Mouse (Mus musculus): Measurements from ENCODE around the gene Lancl3. TPM values are rescaled to one million over a fixed set of nuclear protein-coding genes. Genes with fewer than 3 reads are reported as not detected.
"Not testable (repeated sequence)": the region's sequence is repeated elsewhere in the genome, so short reads cannot be mapped to it uniquely, and the experiment has no call there.

Gene Lancl3
- polyA plus RNA-seq, 1 experiment from 2014 or later: 2.5 TPM

DNA sequence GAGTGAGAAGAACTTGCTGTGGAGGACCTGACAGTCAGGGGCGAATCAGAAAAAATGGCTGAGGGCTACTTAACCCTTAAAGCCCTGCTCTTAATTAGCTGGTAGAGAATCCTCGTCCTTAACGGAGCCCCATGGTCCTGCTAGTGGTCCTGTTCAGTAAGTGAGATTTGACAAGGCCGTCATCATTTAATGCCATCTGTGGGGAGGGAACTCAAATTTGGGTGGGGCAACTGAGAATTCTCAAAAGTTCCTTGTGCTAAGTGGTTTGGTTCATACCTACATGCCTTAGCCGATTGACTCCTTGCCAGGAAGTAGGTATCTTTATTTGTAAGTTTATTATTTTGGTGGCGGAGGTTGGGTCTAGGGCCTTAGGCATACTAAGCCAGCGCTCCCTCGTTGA lies 74.6 kb downstream of the Lancl3 start:
- H3K36me3 ChIP-seq (ENCODE audit: control insufficient read depth, insufficient read depth, low read length): no peaks in the 10 kb centered on the region
- H3K27me3 ChIP-seq (ENCODE audit: control insufficient read depth, insufficient read depth, low read length): no peaks in the 10 kb centered on the region
- 85% methylated on average over 8 of the region's 8 CpGs for WGBS
- no peak overlapping the region for H3K9ac ChIP-seq (replicated peaks; ENCODE audit: low read depth, low read length)
- no peak for ATAC-seq (ENCODE audit: low read depth)
- H3K27ac ChIP-seq (ENCODE audit: low read depth, low read length): no peak overlapping the region
- H3K4me3 ChIP-seq (ENCODE audit: low read depth, low read length): no peak overlapping the region
- no peaks in the 10 kb centered on the region for H3K9me3 ChIP-seq (ENCODE audit: control insufficient read depth, low read length)
- H3K4me2 ChIP-seq (ENCODE audit: low read depth, low read length): no peak overlapping the region
- H3K4me1 ChIP-seq (ENCODE audit: control insufficient read depth, insufficient read depth, low read length): no peaks in the 10 kb centered on the region

DNA sequence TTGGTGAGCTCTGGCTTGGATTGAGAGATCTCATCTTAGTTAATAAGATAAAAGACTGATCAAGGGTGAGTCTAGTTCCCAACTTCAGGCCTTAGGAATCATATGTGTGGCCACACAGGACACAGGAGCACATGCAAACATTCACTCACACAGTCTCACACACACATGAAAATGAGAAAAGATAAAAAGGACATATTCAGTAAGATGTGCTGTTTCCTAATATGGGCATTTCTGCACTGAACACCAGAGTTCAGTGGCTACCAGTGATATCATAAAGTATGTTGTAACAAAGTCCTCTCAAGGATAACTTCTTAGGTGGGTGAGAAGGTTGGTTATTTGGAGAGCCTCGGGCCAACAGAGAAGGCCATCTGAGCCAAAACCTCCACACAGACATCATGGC lies 83.8 kb downstream of the Lancl3 start, which contains the start of gene H2al1m:
TSS of gene H2al1m (plus strand) at position 301 of the 400 bp plus-strand sequence.
- ATAC-seq (ENCODE audit: low read depth); H3K36me3 ChIP-seq (ENCODE audit: control insufficient read depth, insufficient read depth, low read length); H3K9ac ChIP-seq (replicated peaks; ENCODE audit: low read depth, low read length); H3K27me3 ChIP-seq (ENCODE audit: control insufficient read depth, insufficient read depth, low read length); H3K9me3 ChIP-seq (ENCODE audit: control insufficient read depth, low read length); H3K27ac ChIP-seq (ENCODE audit: low read depth, low read length); H3K4me2 ChIP-seq (ENCODE audit: low read depth, low read length); H3K4me1 ChIP-seq (ENCODE audit: control insufficient read depth, insufficient read depth, low read length); H3K4me3 ChIP-seq (ENCODE audit: low read depth, low read length): not testable (repeated sequence)
- no CpG with 5 or more reads among the region's 1 CpGs for WGBS

DNA sequence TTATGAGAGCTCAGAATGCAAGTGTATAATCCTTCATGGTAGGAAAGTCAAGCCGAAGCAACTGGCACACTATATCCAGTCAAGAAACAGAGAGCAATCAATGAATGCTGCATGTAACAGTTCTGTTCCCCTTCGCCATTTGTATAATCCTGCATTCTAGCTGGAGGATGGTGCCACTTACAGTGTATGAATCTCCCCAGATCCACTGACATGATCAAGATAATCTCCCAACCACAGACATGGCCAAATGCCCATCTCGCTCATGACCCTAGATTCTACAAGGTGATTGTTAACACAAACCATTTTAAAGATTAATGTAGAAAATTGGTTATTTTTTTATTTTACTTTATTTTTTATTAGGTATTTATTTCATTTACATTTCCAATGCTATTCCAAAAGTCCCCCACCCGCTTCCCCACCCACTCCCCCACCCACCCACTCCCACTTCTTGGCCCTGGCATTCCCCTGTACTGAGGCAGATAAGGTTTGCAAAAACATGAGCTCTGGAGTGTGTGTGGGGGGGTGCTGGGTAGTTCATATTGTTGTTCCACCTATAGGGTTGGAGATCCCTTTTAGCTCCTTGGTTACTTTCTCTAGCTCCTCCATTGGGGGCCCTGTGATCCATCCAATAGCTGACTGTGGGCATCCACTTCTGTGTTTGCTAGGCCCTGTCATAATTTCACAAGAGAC lies 93.6 kb downstream of the Lancl3 start:
- H3K27ac ChIP-seq (ENCODE audit: low read depth, low read length); ATAC-seq (ENCODE audit: low read depth); H3K36me3 ChIP-seq (ENCODE audit: control insufficient read depth, insufficient read depth, low read length); H3K4me2 ChIP-seq (ENCODE audit: low read depth, low read length); H3K4me1 ChIP-seq (ENCODE audit: control insufficient read depth, insufficient read depth, low read length); H3K9ac ChIP-seq (replicated peaks; ENCODE audit: low read depth, low read length); H3K9me3 ChIP-seq (ENCODE audit: control insufficient read depth, low read length); H3K4me3 ChIP-seq (ENCODE audit: low read depth, low read length); H3K27me3 ChIP-seq (ENCODE audit: control insufficient read depth, insufficient read depth, low read length): not testable (repeated sequence)
- WGBS: 93% methylated on average over 3 of the region's 4 CpGs

DNA sequence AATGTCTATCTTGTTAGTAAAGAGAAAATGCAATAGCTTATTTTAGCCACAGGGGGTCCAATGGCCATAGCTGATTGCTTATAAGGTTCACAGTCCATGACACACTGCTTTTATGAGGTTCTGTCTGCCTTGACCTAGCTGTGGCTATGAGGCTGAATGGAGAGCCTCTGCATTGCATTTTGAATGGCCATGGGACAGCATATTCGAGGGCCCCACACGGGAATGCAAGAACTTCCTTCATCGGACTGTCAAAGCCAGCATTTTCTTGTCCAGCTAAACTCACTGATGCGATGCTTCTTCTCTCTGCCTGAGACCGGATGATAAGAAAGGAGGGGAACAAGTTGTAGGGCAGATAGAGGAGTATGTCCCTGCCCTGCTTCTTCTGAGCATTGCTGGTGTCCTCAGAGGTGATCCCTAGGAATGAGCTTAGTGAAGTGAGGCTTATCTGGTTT lies 98.7 kb downstream of the Lancl3 start:
- Histone ChIP-seq H3K27me3 (ENCODE audit: control insufficient read depth, insufficient read depth, low read length) (no peaks in the 10 kb centered on the region), H3K4me2 (ENCODE audit: low read depth, low read length) (no peak overlapping the region), H3K27ac (ENCODE audit: low read depth, low read length) (no peak overlapping the region), H3K9me3 (ENCODE audit: control insufficient read depth, low read length) (no peaks in the 10 kb centered on the region), H3K4me1 (ENCODE audit: control insufficient read depth, insufficient read depth, low read length) (no peaks in the 10 kb centered on the region), H3K36me3 (ENCODE audit: control insufficient read depth, insufficient read depth, low read length) (no peaks in the 10 kb centered on the region), H3K9ac (replicated peaks; ENCODE audit: low read depth, low read length) (no peak overlapping the region), H3K4me3 (ENCODE audit: low read depth, low read length) (no peak overlapping the region)
- WGBS: 88% methylated on average over 5 of the region's 5 CpGs
- no peak for ATAC-seq (ENCODE audit: low read depth)

DNA sequence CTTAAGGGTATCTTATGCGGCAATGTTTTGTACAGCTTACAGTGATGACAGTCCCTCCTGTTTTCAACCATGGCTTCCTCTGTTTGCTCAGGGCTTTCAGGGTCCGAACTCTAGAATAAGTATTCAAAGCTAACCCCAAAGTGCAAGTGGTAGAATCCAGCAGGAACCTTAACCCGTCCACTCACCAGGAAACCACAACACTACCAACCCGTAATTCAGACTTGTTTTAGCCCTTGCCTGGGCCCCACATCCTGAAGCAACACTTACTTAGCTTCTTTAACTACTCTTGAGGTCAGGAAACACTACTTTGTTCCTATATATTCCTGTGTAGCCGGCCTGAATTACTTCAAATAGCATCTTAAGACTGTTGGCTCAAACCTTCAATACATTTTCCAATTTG lies 103.1 kb downstream of the Lancl3 start:
- no peak for ATAC-seq (ENCODE audit: low read depth)
- no peaks in the 10 kb centered on the region for H3K36me3 ChIP-seq (ENCODE audit: control insufficient read depth, insufficient read depth, low read length)
- no peak overlapping the region for H3K4me2 ChIP-seq (ENCODE audit: low read depth, low read length)
- no peaks in the 10 kb centered on the region for H3K9me3 ChIP-seq (ENCODE audit: control insufficient read depth, low read length)
- no peaks in the 10 kb centered on the region for H3K4me1 ChIP-seq (ENCODE audit: control insufficient read depth, insufficient read depth, low read length)
- H3K4me3 ChIP-seq (ENCODE audit: low read depth, low read length): no peak overlapping the region
- WGBS: 86% methylated on average over 5 of the region's 5 CpGs
- H3K9ac ChIP-seq (replicated peaks; ENCODE audit: low read depth, low read length): no peak overlapping the region
- no peak overlapping the region for H3K27ac ChIP-seq (ENCODE audit: low read depth, low read length)
- H3K27me3 ChIP-seq (ENCODE audit: control insufficient read depth, insufficient read depth, low read length): no peaks in the 10 kb centered on the region

DNA sequence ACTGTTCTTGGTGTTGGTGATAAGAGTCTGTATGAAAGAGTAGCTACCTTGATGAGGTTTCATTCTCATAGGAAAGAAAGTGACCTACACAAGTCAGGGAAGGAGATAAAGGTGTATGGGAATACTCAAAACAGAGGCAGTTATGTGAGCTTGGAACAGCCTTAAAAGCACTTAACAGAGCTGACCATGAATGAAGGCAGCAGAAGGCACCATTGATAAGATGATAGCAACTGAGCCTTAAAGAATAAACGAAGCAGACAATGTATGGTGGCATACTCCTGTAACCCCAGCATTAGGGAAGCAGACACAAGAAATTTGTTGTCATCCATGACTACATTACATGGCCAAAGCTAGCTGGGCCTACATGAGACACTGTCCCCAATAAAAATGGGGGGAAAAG lies 103.8 kb downstream of the Lancl3 start:
- ATAC-seq (ENCODE audit: low read depth): no peak
- no peak overlapping the region for H3K4me3 ChIP-seq (ENCODE audit: low read depth, low read length)
- no peak overlapping the region for H3K4me2 ChIP-seq (ENCODE audit: low read depth, low read length)
- no peak overlapping the region for H3K27ac ChIP-seq (ENCODE audit: low read depth, low read length)
- H3K36me3 ChIP-seq (ENCODE audit: control insufficient read depth, insufficient read depth, low read length): no peaks in the 10 kb centered on the region
- H3K27me3 ChIP-seq (ENCODE audit: control insufficient read depth, insufficient read depth, low read length): no peaks in the 10 kb centered on the region
- H3K4me1 ChIP-seq (ENCODE audit: control insufficient read depth, insufficient read depth, low read length): no peaks in the 10 kb centered on the region
- WGBS: 84% methylated on average over 1 of the region's 1 CpGs
- H3K9ac ChIP-seq (replicated peaks; ENCODE audit: low read depth, low read length): no peak overlapping the region
- H3K9me3 ChIP-seq (ENCODE audit: control insufficient read depth, low read length): no peaks in the 10 kb centered on the region

DNA sequence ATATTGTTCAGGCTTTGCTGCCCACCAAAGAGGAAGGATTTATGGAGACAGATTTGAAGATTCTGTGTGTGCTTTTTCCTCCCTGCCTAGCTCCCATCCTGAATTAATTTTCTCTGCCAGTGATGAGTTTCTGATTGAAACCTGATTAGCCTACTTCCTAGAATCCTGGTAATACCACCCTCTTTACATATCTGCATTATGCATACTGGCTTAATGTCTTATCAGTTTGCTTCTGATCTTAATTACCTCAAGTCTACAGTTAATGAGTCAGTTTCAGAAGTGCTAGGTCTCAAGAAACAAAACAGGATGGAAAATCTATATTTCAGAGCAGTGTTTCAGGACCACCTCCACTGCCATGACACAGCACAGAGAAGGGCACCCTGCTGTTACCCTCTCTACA lies 116.8 kb downstream of the Lancl3 start:
- ATAC-seq (ENCODE audit: low read depth); H3K4me2 ChIP-seq (ENCODE audit: low read depth, low read length); H3K9me3 ChIP-seq (ENCODE audit: control insufficient read depth, low read length); H3K36me3 ChIP-seq (ENCODE audit: control insufficient read depth, insufficient read depth, low read length); H3K4me1 ChIP-seq (ENCODE audit: control insufficient read depth, insufficient read depth, low read length); H3K4me3 ChIP-seq (ENCODE audit: low read depth, low read length); H3K9ac ChIP-seq (replicated peaks; ENCODE audit: low read depth, low read length); H3K27me3 ChIP-seq (ENCODE audit: control insufficient read depth, insufficient read depth, low read length); H3K27ac ChIP-seq (ENCODE audit: low read depth, low read length): not testable (repeated sequence)

Other genes starting within 250 kb of the Lancl3 start
- gene Fthl17b, start 236.9 kb upstream of the Lancl3 start, polyA plus RNA-seq (2014; fragmentation: Nextera tagmentation; extraction: Ambion mirVana): not detected in 2 replicates
- gene Fthl17c, start 223.3 kb upstream of the Lancl3 start, polyA plus RNA-seq (2014; fragmentation: Nextera tagmentation; extraction: Ambion mirVana): not detected in 2 replicates
- gene Fthl17d, start 213.1 kb upstream of the Lancl3 start, polyA plus RNA-seq (2014; fragmentation: Nextera tagmentation; extraction: Ambion mirVana): not detected in 2 replicates
- gene Fthl17e, start 166.4 kb upstream of the Lancl3 start, polyA plus RNA-seq (2014; fragmentation: Nextera tagmentation; extraction: Ambion mirVana): not detected in 2 replicates
- gene Fthl17f, start 136.9 kb upstream of the Lancl3 start, polyA plus RNA-seq (2014; fragmentation: Nextera tagmentation; extraction: Ambion mirVana): not detected in 2 replicates
- gene 4930402K13Rik, start 95.3 kb upstream of the Lancl3 start, polyA plus RNA-seq (2014; fragmentation: Nextera tagmentation; extraction: Ambion mirVana): not detected in 2 replicates
- gene Gm14862, start 57.0 kb downstream of the Lancl3 start, polyA plus RNA-seq (2014; fragmentation: Nextera tagmentation; extraction: Ambion mirVana): 0.39 TPM in 1 of 2 replicates, not detected in the other
- 7.3 TPM in 2 replicates for gene Xk, start 72.9 kb downstream of the Lancl3 start, polyA plus RNA-seq (2014; fragmentation: Nextera tagmentation; extraction: Ambion mirVana)
- not detected in 2 replicates for gene H2al1m, start 83.9 kb downstream of the Lancl3 start, polyA plus RNA-seq (2014; fragmentation: Nextera tagmentation; extraction: Ambion mirVana)
- gene H2al1k, start 150.7 kb downstream of the Lancl3 start, polyA plus RNA-seq (2014; fragmentation: Nextera tagmentation; extraction: Ambion mirVana): not detected in 2 replicates

Measured in neural tube, embryonic 14.5 days (tissue).